Mouse (Mus musculus) lung, postnatal 0 days (tissue): Measurements from ENCODE around the gene Plekhf1. TPM values are rescaled to one million over a fixed set of nuclear protein-coding genes. Genes with fewer than 3 reads are reported as not detected.

Source experiments
- ATAC-seq: fragments of 200-750 bp; cut with Nextera tagmentation; 2 replicates; pipeline ENCODE4 v1.8.0; 2017; ENCODE audit warnings: moderate library complexity
- DNase-seq: peaks from one replicate; pipeline ENCODE4 v3.0.0-alpha.2; 2016; ENCODE audit warnings: low spot score
- H3K27ac ChIP-seq: fragments of 300-500 bp; sonication (generic); 2 replicates; pipeline ENCODE4 v1.5.1; 2014; ENCODE audit warnings: antibody characterized with exemption, mild to moderate bottlenecking, low read length, mixed read lengths
- H3K27me3 ChIP-seq: fragments of 300-500 bp; sonication (generic); replicated peaks from 2 replicates; pipeline ENCODE4 v1.6.1; 2014; ENCODE audit warnings: low read length, mixed read lengths; ENCODE audit not compliant: insufficient read depth
- H3K36me3 ChIP-seq: fragments of 300-500 bp; sonication (generic); 2 replicates; pipeline ENCODE4 v1.6.1; 2014; ENCODE audit warnings: low read length, mixed read lengths; ENCODE audit not compliant: insufficient read depth
- H3K4me1 ChIP-seq: fragments of 300-500 bp; sonication (generic); 2 replicates; pipeline ENCODE4 v1.6.1; 2014; ENCODE audit warnings: antibody characterized with exemption, low read depth, low read length, mixed read lengths; ENCODE audit not compliant: insufficient read depth
- H3K4me2 ChIP-seq: fragments of 300-500 bp; sonication (generic); replicated peaks from 2 replicates; pipeline ENCODE4 v1.6.1; 2014; ENCODE audit warnings: low read depth, mild to moderate bottlenecking, low read length, moderate library complexity, mixed read lengths
- H3K4me3 ChIP-seq: fragments of 300-500 bp; sonication (generic); 2 replicates; pipeline ENCODE4 v1.5.1; 2014; ENCODE audit warnings: low read depth, low read length
- H3K9ac ChIP-seq: fragments of 300-500 bp; sonication (generic); replicated peaks from 2 replicates; pipeline ENCODE4 v1.6.1; 2014; ENCODE audit warnings: low read depth, mild to moderate bottlenecking
- H3K9me3 ChIP-seq: fragments of 300-500 bp; sonication (generic); 2 replicates; pipeline ENCODE4 v1.6.1; 2016; ENCODE audit warnings: low read length, mixed read lengths
- CTCF ChIP-seq: IDR thresholded peaks from 2 replicates; pipeline ENCODE4 v1.5.1; 2016; ENCODE audit warnings: antibody characterized with exemption, mild to moderate bottlenecking
- EP300 ChIP-seq: IDR thresholded peaks from 2 replicates; pipeline ENCODE4 v1.6.1; 2016; ENCODE audit warnings: antibody characterized with exemption, mild to moderate bottlenecking, control low read depth
- WGBS: fragments of 180-500 bp; shearing (Covaris S2); extraction: QIAGEN DNeasy Blood & Tissue Kit; methylation state at CpG from one replicate; pipeline ENCODE4 v1.1.7; 2014; 5-methylcytosine and 5-hydroxymethylcytosine counted together
- polyA plus RNA-seq: library from polyadenylated mRNA; unstranded; fragments of >200 nt; fragmentation: Nextera tagmentation; extraction: Ambion mirVana; gene quantifications from 2 replicates; pipeline ENCODE4 v1.2.1, GENCODE M21; 2015

Plekhf1 gene
- polyA plus RNA-seq, 1 experiment from 2014 or later: 3.9 TPM

DNA sequence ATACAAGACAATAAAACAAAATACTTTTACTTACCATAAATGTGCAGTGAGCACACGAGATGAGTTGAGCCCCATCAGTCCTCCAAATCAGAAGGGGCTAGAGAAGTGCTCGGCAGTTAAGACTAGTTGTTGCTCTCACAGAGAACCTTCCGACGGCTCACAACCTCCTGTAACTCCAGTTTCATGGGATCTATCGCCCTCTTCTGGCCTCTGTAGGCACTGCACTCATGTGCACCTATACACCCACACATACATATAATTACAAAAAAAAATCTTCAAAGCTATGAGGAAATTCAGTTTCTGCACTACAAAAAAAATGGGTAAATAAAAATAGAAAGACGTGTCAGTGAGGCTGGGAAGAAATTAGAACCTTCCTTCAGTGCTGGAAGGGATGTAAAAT lies 23.5 kb downstream of the Plekhf1 start:
- ATAC-seq (no peak), DNase-seq (no peak)
- H3K9ac ChIP-seq: no peak overlapping the region
- 81% methylated on average over 6 of the region's 6 CpGs for WGBS
- H3K4me1 ChIP-seq: no peaks in the 10 kb centered on the region
- no peak overlapping the region for H3K4me2 ChIP-seq
- H3K27me3 ChIP-seq: no peaks in the 10 kb centered on the region
- TF ChIP-seq EP300 (no peak), CTCF (peak; percentile 28)
- H3K36me3 ChIP-seq: no peaks in the 10 kb centered on the region
- H3K9me3 ChIP-seq: no peaks in the 10 kb centered on the region
- H3K4me3 ChIP-seq: no peak overlapping the region
- H3K27ac ChIP-seq: no peak overlapping the region

DNA sequence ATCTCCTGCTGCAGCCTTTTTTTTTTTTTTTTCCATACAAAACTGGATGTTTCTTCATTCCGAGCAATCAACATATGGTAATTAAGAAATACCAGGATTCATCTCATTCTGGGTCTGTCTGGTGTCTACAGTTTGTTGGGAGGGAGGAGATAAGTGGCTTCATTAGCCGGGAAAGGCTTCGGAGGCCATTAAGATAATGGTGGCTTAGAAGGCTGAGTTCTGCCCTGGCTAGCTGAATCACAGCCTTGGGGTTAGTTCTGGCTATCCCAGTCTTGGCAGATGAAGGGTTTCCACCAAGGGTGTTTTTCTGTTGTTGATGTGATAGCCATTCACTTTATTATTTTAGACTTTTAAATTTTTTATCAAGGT lies 26.5 kb downstream of the Plekhf1 start:
- Histone ChIP-seq H3K4me1 (no peaks in the 10 kb centered on the region), H3K9ac (no peak overlapping the region), H3K9me3 (no peaks in the 10 kb centered on the region), H3K27ac (no peak overlapping the region), H3K36me3 (no peaks in the 10 kb centered on the region), H3K27me3 (no peaks in the 10 kb centered on the region), H3K4me2 (no peak overlapping the region), H3K4me3 (no peak overlapping the region)
- ATAC-seq: no peak
- no peak for DNase-seq
- WGBS: 38% methylated on average over 3 of the region's 3 CpGs
- TF ChIP-seq CTCF (no peak), EP300 (no peak)

DNA sequence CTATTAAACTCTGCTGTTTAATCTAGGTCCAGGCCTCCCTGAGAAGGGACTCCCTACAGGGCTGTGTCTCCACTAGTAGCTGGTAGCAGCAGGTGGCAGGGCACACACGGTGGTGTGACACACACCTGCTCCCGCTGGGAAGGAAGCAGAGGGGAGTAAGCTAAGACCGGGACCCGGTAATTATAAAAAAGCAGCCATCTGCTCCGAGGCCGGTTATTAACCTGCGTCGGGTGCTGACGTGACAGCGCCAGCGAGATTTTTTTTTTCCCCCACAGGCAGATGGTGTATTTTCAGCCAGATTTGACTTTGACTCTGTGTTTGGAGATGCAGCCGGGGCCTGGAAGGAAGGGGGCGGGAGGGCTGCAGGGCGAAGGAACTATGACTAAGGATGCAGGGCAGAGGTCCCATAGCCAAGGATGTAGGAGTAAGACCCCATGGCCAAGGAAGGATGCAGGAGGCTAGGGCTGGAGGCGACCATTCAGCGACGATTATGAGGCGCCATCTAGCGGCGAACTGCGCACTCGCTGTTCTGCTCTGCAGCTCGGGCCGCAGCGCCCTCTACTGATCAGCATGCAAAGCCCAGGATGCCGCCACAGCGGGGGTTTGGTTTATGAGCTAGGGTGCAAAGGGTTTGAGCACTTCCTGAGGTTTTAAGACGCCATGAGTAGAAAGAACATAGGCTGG lies 27.1 kb downstream of the Plekhf1 start:
- peak overlapping the region; percentile 17; the same call in 1 of the 2 replicates for H3K4me2 ChIP-seq
- no peak overlapping the region for H3K4me3 ChIP-seq
- ATAC-seq (peak; percentile 93), DNase-seq (peak; percentile 84)
- 3% methylated on average over 28 of the region's 28 CpGs for WGBS
- no peaks in the 10 kb centered on the region for H3K9me3 ChIP-seq
- no peaks in the 10 kb centered on the region for H3K27me3 ChIP-seq
- TF ChIP-seq EP300: no peak; the same call in 1 of the 2 replicates
- peak; percentile 100 for TF ChIP-seq CTCF
- no peaks in the 10 kb centered on the region for H3K4me1 ChIP-seq
- no peaks in the 10 kb centered on the region for H3K36me3 ChIP-seq
- H3K9ac ChIP-seq: no peak overlapping the region
- no peak overlapping the region for H3K27ac ChIP-seq

DNA sequence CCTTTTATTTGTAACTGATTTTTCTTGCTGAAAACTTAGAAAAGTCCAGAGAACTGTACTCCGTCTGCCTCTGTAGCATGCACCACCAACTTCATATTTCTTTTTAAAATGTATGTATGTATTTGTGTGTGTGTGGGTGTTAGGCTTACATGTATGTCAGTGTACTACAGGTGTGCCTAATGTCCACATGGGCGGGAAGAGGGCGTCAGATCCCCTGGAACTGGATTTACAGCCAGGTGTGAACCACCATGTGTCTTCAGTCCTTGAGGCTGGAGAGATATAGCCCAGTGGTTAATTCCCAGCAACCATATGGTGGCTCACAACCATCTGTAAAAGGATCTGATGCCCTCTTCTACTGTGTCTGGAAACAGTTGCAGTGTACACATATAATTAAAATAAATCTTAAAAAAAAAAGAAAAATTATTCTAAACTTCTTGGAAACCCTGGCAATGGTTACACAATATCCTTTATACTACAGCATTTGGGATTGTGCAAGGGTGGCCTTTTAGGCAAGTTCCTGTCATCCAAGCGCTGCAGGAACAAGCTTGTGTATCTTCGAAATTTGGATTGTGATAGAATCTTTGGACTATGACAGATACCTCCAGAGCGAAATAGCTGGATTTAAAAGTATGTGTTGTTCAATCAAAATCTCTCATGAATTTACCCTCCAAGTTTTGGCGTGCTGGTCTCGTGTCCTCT lies 27.8 kb downstream of the Plekhf1 start:
- Histone ChIP-seq H3K9ac (no peak overlapping the region), H3K9me3 (no peaks in the 10 kb centered on the region), H3K4me3 (no peak overlapping the region), H3K27ac (no peak overlapping the region), H3K36me3 (no peaks in the 10 kb centered on the region), H3K4me1 (no peaks in the 10 kb centered on the region), H3K4me2 (no peak overlapping the region), H3K27me3 (no peaks in the 10 kb centered on the region)
- TF ChIP-seq CTCF (no peak), EP300 (peak; percentile 36; the same call in 1 of the 2 replicates)
- ATAC-seq: peak; percentile 48
- WGBS: 50% methylated on average over 8 of the region's 8 CpGs
- peak; percentile 73 for DNase-seq

DNA sequence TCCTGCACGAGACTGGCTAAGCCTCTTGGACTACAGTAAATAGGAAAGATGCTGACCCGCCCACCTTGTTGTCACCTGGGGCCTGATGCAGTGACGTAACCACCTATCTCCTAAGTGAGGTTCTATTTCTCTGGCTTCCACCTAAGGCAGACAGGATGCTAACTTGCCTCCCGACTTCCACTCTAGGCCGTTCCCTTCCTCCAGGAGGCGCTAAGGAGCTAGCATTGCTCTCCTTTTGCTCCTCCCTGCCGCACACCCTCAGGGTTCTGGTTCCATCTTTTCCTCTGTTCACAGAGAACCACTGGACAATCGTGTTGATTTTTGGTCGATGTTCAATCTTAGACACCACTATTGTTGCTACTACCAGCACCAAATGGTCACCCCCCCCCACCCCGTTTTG lies 36.2 kb downstream of the Plekhf1 start:
- Histone ChIP-seq H3K27ac (no peak overlapping the region), H3K4me2 (no peak overlapping the region), H3K36me3 (no peaks in the 10 kb centered on the region), H3K9ac (no peak overlapping the region), H3K27me3 (no peaks in the 10 kb centered on the region), H3K4me3 (no peak overlapping the region), H3K4me1 (no peaks in the 10 kb centered on the region), H3K9me3 (no peaks in the 10 kb centered on the region)
- WGBS: 50% methylated on average over 10 of the region's 10 CpGs
- TF ChIP-seq EP300 (no peak), CTCF (peak; percentile 62)
- DNase-seq (no peak), ATAC-seq (no peak)

DNA sequence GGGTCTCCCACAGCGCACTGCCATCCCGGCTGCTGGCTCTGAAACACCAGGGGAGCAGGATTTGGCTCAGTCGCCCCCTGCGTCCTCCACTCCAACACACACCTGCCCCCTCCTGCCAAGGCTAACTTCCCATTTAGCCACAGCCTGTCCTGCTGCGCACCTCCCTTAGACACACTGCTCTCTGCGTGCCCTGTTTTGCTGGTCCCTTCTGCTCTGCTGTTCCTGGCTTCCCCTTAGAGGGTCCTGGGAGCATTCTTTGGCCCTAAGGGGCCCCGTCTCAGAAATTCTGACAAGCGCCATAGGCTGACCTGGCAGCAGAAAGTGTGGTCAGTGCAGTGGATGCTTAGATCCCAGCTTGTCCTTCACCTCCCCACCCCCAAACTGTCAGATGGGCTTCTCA lies 36.7 kb downstream of the Plekhf1 start:
- TF ChIP-seq EP300: no peak
- no peak for TF ChIP-seq CTCF
- no peaks in the 10 kb centered on the region for H3K4me1 ChIP-seq

More for the DNA sequence above, 36.7 kb downstream of the Plekhf1 start:
- Histone ChIP-seq H3K27me3 (no peaks in the 10 kb centered on the region), H3K27ac (no peak overlapping the region), H3K9ac (no peak overlapping the region), H3K4me2 (no peak overlapping the region), H3K9me3 (no peaks in the 10 kb centered on the region), H3K36me3 (no peaks in the 10 kb centered on the region), H3K4me3 (no peak overlapping the region)
- ATAC-seq: no peak
- DNase-seq: no peak
- 70% methylated on average over 8 of the region's 8 CpGs for WGBS
